Mouse (Mus musculus) left cerebral cortex, adult 11 months (tissue): ENCODE measurements around the gene Atp12a.

ENCODE experiments used
- DNase-seq: peaks from one replicate; pipeline ENCODE4 v3.0.0; 2022; ENCODE audit warnings: low spot score

The Atp12a gene

GRCm38 (mm10) chr14:56364711-56365237 is at the start of gene Atp12a:
TSS of gene Atp12a (plus strand) at chr14:56365068.
- no peak for DNase-seq

DNA sequence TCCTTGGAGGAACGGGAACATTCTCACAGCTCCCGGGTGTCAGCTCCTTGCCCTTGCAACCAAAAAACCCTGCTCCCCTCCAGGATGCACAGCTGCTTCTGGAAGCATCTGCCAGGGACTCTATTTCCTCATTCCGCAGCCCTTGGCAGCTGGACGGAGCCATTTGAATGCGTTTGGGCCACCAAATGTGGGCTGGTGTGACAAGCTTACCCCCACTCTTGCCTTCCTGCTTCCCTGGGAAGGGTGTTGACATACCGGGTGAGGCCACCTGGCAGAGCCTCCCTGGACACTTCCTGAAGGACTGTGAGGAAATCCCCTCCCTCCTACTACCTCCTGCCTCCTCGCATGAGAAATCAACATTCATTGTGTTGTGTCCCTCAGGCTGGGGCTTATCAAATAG is 49.3 kb upstream of the Atp12a start:
- no peak for DNase-seq

GRCm38 (mm10) chr14:56316333-56316732 is 48.5 kb upstream of the Atp12a start:
- DNase-seq = no peak

DNA sequence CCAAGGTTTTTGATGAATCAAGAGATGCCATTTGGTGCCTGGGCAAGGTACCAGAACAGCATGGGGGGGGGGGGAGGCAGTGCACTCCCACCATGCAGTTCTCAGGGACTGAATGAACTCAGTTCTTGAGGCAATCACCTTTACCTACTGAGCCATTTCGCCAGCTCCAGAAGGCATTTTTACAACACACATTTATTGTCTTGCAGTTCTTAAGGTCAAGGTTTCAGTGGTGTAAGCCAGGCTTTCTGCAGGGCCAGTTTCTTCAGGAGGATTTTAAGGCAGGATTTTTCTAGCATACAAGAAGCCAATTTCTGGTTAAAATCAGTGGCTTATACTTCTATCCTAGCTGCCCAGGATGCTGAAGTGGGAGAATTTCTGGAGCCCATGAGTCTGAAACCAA is 41.9 kb upstream of the Atp12a start:
- DNase-seq = no peak

- no peak for DNase-seq
These were observed 39.8 kb upstream of the Atp12a start for GRCm38 (mm10) chr14:56325038-56325437.

GRCm38 (mm10) chr14:56333700-56334099 is 31.2 kb upstream of the Atp12a start:
- DNase-seq = no peak

DNA sequence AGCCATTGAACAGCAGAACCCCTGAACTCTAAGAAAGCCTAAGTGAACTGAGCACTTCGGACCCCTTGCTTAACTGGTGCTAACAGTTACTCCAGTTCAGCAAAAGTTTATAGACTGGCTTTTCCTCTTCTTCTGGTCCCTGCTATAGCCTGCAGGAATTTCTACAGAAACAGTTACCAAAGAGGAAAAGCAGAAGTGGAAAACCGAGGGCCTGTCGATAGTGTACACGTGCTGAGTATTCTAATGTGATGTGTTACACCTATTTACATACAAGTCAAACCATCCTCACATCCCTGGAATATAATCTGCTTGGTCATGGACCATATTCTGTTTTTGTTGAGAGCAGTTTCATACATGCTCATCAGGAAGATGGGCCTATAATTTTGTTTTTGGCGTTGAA is 30.4 kb upstream of the Atp12a start:
- DNase-seq = no peak

GRCm38 (mm10) chr14:56336032-56336431 is 28.8 kb upstream of the Atp12a start:
- no peak for DNase-seq

GRCm38 (mm10) chr14:56337075-56337474 is 27.8 kb upstream of the Atp12a start:
- no peak for DNase-seq

- DNase-seq = no peak
These were observed 27.2 kb upstream of the Atp12a start for GRCm38 (mm10) chr14:56337696-56338095.

GRCm38 (mm10) chr14:56338882-56339442 is 25.9 kb upstream of the Atp12a start:
- no peak for DNase-seq

DNA sequence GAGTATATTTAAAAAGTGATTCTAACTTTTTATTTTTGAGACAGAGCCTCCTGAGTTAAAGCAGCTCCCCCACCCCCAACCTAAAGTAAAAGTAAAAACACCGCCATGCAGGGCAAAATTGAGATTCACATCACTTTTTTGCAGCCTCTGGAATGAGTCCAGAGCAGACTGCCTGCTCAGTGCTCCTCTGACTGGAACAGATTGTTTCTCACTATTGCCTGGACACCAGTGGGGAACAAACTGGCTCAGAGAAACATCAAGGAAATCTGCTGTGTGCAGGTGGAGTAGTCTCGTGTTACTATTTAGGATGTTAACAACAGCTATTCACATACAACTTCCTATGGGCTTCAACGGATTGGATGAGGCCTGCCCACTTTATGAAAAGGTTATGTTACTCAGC is 16.2 kb upstream of the Atp12a start:
- no peak for DNase-seq

DNA sequence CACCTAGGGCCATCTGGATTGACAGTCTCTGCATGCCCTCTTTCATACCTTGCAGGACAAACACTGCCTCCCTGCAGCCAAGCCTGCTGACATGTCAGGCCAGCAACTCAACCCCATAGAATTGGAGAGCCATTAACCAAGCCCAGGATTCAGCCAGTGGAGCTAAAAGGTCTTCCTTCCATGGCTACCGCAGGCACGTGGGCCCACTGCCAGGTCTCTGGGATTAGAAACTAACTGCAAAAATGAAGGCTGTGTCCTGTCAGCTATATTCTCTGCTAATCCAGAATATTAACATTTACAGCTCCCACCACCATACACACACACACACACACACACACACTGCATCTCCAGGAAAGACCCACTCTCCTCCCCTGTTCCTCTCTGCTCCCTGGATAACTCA is 15.3 kb upstream of the Atp12a start:
- DNase-seq = no peak

DNA sequence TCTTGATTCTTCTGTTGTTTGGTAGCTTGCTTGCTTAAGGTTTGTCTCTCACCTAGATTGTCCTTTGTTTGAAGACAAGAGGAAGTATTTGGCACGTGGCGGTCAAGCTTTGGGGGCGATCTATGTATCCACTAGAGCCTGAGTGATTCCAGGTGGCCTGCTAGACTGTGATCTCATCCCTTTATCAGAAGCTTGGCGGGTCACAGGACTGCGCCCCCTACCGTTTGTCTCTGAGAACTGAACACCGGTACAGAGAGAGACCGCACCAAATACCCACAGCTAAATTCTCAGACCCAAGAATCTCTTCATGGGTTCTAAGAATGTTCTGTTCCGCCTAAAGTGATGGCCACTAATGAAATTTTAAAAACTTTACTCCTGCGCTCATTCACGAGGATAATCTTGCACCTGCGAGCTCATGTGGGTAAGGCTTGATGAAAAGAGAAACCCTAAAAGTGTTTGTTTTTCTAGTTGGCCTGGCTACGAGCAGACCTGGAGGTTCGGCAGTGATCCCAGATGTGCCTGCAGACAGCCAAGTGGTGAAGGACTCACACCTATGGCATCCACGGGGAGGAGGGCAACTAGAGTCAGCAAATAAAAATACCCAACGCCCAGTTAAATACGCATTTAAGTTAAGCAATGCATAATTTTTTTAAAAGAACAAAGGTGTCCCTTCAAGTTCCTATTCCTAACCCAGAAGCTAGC is 12.8 kb upstream of the Atp12a start:
- no peak for DNase-seq

- no peak for DNase-seq
These were observed 10.1 kb upstream of the Atp12a start for GRCm38 (mm10) chr14:56354803-56355202.

DNA sequence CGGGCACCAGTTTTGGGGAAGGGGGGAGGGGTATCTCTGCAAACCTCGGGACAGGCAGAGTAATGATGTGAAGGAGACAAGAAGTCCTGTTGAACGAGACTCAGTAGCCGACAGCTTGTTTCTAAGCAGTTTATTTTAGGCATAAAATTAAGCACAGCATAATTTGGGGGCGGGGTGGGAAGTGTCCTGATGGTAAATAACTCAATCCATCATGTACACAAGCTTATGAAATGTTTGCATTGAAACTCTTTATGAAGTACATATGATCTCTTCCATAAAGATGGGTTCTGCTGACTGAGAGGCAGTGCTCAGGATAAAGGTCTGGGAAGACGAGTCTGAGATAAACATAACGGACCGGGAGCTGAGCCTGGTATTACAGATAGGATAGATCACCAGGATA is 9.5 kb upstream of the Atp12a start:
- DNase-seq = no peak

DNA sequence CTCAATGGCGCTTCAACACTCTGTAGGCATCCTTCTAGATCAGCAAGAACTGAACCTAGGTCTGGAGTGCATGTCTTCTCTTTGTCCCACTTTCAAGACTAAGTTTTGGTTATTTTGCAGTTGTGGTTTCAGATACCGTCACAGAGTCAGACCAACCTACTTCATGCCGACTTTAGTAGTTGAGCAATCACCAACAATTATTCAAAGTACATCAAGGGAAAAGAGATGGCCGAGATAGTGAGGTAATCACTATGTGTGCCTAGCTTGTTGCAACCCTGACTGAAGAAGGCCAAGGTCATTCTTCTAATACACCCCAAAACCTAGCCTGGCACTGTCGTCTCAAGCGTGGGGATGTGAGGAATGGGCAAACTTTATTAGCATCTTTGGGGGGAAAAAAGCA is 8.7 kb upstream of the Atp12a start:
- no peak for DNase-seq

- no peak for DNase-seq
These were observed 6.4 kb upstream of the Atp12a start for GRCm38 (mm10) chr14:56358422-56358821.

DNA sequence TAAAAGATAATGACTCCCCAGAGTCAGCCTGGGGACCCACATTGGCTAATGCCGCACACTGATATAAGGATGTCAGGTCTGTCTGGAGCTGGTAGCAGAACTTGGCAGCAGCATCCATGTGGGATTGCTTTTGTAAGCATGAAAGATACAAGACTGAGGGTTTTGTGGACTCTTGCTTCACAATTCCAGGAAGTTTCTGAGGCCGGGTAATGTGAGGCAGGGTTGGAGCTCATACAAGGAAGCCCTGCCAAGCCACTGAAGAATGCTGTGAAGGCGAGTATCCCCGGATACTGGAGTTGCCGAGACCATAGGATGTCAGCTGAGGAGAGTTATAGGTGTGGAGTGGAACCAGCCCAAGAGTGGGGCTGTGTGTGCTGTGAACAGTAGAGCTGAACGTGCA is 5.7 kb upstream of the Atp12a start:
- no peak for DNase-seq

DNA sequence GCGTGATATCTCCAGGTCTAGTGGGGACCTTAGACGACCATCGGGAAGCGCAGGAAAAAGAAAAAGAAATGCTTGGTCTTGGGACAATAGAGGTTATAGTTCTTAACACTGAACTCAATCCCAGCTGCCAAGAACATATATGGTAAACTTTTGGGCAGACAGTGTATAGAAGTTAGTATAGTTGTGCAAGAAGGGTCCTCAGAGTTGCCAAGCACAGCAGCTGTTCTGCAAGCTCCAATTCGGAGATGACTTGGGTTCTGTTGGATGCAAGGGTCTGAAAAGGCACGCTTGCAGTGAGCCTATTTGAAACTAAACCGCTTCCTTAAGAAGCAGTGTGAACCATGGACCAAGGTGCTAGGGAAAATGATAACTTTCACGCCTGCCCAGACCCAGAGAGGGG is 424 bp downstream of the Atp12a start:
- no peak for DNase-seq

GRCm38 (mm10) chr14:56366712-56367111 is 1.8 kb downstream of the Atp12a start:
- no peak for DNase-seq

- DNase-seq = no peak
These were observed 4.0 kb downstream of the Atp12a start for GRCm38 (mm10) chr14:56368834-56369233.

GRCm38 (mm10) chr14:56375731-56376130 is 10.9 kb downstream of the Atp12a start:
- DNase-seq = peak; percentile 70

- no peak for DNase-seq
These were observed 12.9 kb downstream of the Atp12a start for GRCm38 (mm10) chr14:56377745-56378144.
